Mouse (Mus musculus): ENCODE data around the gene Cdc37l1.

GRCm38 (mm10) chr19:29045956-29046650 lies 56.0 kb downstream of the Cdc37l1 start:
- TF ChIP-seq CTCF (IDR thresholded peaks at IDR 0.05), result no peak
- TF ChIP-seq POLR2A (IDR thresholded peaks at IDR 0.05; ENCODE audit: insufficient read depth, low read depth, low read length), result no peak
- TF ChIP-seq EP300 (IDR thresholded peaks at IDR 0.05; ENCODE audit: insufficient read depth, low read depth, low read length), result no peak
